Mouse (Mus musculus): ENCODE results near the gene Rapgef1. TPM values are rescaled to one million over a fixed set of nuclear protein-coding genes. Genes with fewer than 3 reads are reported as not detected.
"Not testable (repeated sequence)": the region's sequence is repeated elsewhere in the genome, so short reads cannot be mapped to it uniquely, and the experiment has no call there.

Rapgef1 gene
- polyA plus RNA-seq, 1 experiment = 58.8 TPM

DNA sequence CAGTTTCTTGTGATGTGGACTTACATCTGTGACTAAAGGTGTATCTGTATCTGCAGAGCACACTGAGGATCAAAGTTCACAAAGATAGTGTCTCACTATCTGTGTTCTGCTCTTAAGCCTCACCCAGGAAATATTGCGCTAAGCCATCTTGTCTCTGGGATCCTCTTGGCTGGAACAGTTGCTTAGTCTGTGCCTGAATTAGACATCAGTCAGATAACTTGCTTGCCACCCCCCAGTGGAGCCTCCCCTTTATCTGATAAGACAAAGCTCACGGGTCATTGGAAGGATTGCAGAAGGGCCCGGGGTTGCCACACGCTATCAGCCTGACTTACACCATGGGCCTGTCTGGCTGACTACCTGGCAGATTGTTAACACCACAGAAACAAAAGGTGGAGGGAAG lies 153.8 kb downstream of the Rapgef1 start:
- no peaks in the 10 kb centered on the region for H3K27me3 ChIP-seq (ENCODE audit: control insufficient read depth, insufficient read depth, low read length)
- H3K4me1 ChIP-seq (ENCODE audit: control insufficient read depth, insufficient read depth, low read length) = no peaks in the 10 kb centered on the region
- no peak for TF ChIP-seq POLR2A (IDR thresholded peaks at IDR 0.05; ENCODE audit: control insufficient read depth, low read depth, low read length)
- TF ChIP-seq CTCF (IDR thresholded peaks at IDR 0.05; ENCODE audit: control insufficient read depth, insufficient read depth, insufficient replicate concordance, low read depth, low read length) = no peak
- H3K4me3 ChIP-seq (ENCODE audit: control insufficient read depth, low read depth, low read length) = no peak overlapping the region
- H3K27ac ChIP-seq (ENCODE audit: control insufficient read depth, insufficient read depth, low read depth, low read length) = no peak overlapping the region
- 0 out of 2 replicates have a peak, but pooled peaks cover 2% of the 10 kb centered on the region for H3K36me3 ChIP-seq (ENCODE audit: control insufficient read depth, insufficient read depth, low read length)

DNA sequence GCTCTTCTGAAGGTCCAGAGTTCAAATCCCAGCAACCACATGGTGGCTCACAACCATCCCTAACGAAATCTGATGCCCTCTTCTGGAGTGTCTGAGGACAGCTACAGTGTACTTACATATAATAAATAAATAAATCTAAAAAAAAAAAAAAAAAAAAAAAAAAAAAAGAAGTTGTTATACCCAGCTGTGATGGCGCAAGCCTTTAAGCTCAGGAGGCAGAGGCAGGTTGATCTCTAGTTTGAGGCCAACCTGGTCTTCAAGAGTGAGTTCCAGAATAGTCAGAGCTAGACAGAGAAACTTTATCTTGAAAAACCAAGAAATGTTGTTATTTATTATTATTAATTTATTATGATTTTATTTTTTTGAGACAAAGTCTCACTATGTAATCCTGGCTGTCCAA lies 161.7 kb downstream of the Rapgef1 start:
- H3K27me3 ChIP-seq (ENCODE audit: control insufficient read depth, insufficient read depth, low read length); H3K27ac ChIP-seq (ENCODE audit: control insufficient read depth, insufficient read depth, low read depth, low read length); H3K4me1 ChIP-seq (ENCODE audit: control insufficient read depth, insufficient read depth, low read length); H3K4me3 ChIP-seq (ENCODE audit: control insufficient read depth, low read depth, low read length); H3K36me3 ChIP-seq (ENCODE audit: control insufficient read depth, insufficient read depth, low read length): not testable (repeated sequence)

DNA sequence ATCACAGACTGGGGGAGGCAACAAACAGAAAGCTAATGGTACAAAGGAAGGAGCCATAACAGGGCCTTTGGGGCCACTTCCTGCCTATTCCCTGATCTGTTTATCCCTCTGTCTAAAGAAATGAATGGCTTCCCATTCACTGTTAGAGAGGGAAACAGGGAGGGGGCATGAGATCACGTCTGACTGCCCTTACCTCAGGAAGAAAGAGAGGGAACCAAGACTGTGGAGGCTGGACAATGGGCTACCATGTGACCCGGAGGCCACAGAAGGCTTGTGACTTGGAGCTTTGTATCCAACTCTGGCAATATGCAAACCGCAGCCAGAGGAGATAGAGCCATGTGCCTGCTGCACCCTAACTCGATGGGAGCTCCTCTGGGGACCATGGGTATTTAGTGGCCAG lies 164.8 kb downstream of the Rapgef1 start:
- peaks cover 7% of the 10 kb centered on the region for H3K36me3 ChIP-seq (ENCODE audit: control insufficient read depth, insufficient read depth, low read length)
- no peak overlapping the region for H3K27ac ChIP-seq (ENCODE audit: control insufficient read depth, insufficient read depth, low read depth, low read length)
- no peaks in the 10 kb centered on the region for H3K27me3 ChIP-seq (ENCODE audit: control insufficient read depth, insufficient read depth, low read length)
- peaks cover 4% of the 10 kb centered on the region; the same call in 1 of the 2 replicates for H3K4me1 ChIP-seq (ENCODE audit: control insufficient read depth, insufficient read depth, low read length)
- no peak overlapping the region for H3K4me3 ChIP-seq (ENCODE audit: control insufficient read depth, low read depth, low read length)
- no peak for TF ChIP-seq POLR2A (IDR thresholded peaks at IDR 0.05; ENCODE audit: control insufficient read depth, low read depth, low read length)
- TF ChIP-seq CTCF (IDR thresholded peaks at IDR 0.05; ENCODE audit: control insufficient read depth, insufficient read depth, insufficient replicate concordance, low read depth, low read length) = no peak

- peak; percentile 73 for TF ChIP-seq POLR2A (IDR thresholded peaks at IDR 0.05; ENCODE audit: control insufficient read depth, low read depth, low read length)
- TF ChIP-seq CTCF (IDR thresholded peaks at IDR 0.05; ENCODE audit: control insufficient read depth, insufficient read depth, insufficient replicate concordance, low read depth, low read length) = no peak
- peaks cover 5% of the 10 kb centered on the region for H3K36me3 ChIP-seq (ENCODE audit: control insufficient read depth, insufficient read depth, low read length)
- H3K27me3 ChIP-seq (ENCODE audit: control insufficient read depth, insufficient read depth, low read length) = no peaks in the 10 kb centered on the region
- peaks cover 4% of the 10 kb centered on the region; the same call in 1 of the 2 replicates for H3K4me1 ChIP-seq (ENCODE audit: control insufficient read depth, insufficient read depth, low read length)
- peak within 1 kb of the TSS; percentile 84 for H3K27ac ChIP-seq (ENCODE audit: control insufficient read depth, insufficient read depth, low read depth, low read length)
- peak within 1 kb of the TSS; percentile 96 for H3K4me3 ChIP-seq (ENCODE audit: control insufficient read depth, low read depth, low read length)
These were observed 167.8 kb downstream of the Rapgef1 start, which contains the start of gene Coq4 for GRCm38 (mm10) chr2:29787104-29787917. Gene Coq4 (plus strand): TSS chr2:29787493.

- peak within 1 kb of the TSS; percentile 96 for H3K4me3 ChIP-seq (ENCODE audit: control insufficient read depth, low read depth, low read length)
- peak within 1 kb of the TSS; percentile 84 for H3K27ac ChIP-seq (ENCODE audit: control insufficient read depth, insufficient read depth, low read depth, low read length)
- no peaks in the 10 kb centered on the region for H3K27me3 ChIP-seq (ENCODE audit: control insufficient read depth, insufficient read depth, low read length)
- TF ChIP-seq CTCF (IDR thresholded peaks at IDR 0.05; ENCODE audit: control insufficient read depth, insufficient read depth, insufficient replicate concordance, low read depth, low read length) (no peak), POLR2A (IDR thresholded peaks at IDR 0.05; ENCODE audit: control insufficient read depth, low read depth, low read length) (peak; percentile 79)
- H3K4me1 ChIP-seq (ENCODE audit: control insufficient read depth, insufficient read depth, low read length) = peaks cover 4% of the 10 kb centered on the region; the same call in 1 of the 2 replicates
- H3K36me3 ChIP-seq (ENCODE audit: control insufficient read depth, insufficient read depth, low read length) = peaks cover 5% of the 10 kb centered on the region
These were observed 168.6 kb downstream of the Rapgef1 start, which contains the start of gene Trub2 for GRCm38 (mm10) chr2:29787937-29788681. Gene Trub2 (minus strand): TSS chr2:29788502.

Other genes with a start within 250 kb of the Rapgef1 start
- 0.28 and 0.47 TPM in 2 replicates for gene Gm13420, start 132.0 kb downstream of the Rapgef1 start, polyA plus RNA-seq (2012; rRNA removed)
- gene Gm13547, start 139.6 kb downstream of the Rapgef1 start, polyA plus RNA-seq (2012; rRNA removed) = 130 and 146 TPM in 2 replicates
- gene Coq4, start 167.8 kb downstream of the Rapgef1 start, polyA plus RNA-seq (2012; rRNA removed) = 125 and 134 TPM in 2 replicates
- gene Trub2, start 168.8 kb downstream of the Rapgef1 start, polyA plus RNA-seq (2012; rRNA removed) = 12.4 and 16.8 TPM in 2 replicates
- gene Slc27a4, start 182.9 kb downstream of the Rapgef1 start, polyA plus RNA-seq (2012; rRNA removed) = 4.1 and 5.5 TPM in 2 replicates
- 22.7 and 25.1 TPM in 2 replicates for gene Urm1, start 200.4 kb downstream of the Rapgef1 start, polyA plus RNA-seq (2012; rRNA removed)
- gene Cercam, start 249.4 kb downstream of the Rapgef1 start, polyA plus RNA-seq (2012; rRNA removed) = 8.9 and 10.1 TPM in 2 replicates